ENCODE assay signal across 10 mouse cellular contexts in genomic region chr9:110329655-110330054, GRCm38 (mm10). TPM values are rescaled to one million over a fixed set of nuclear protein-coding genes. Genes with fewer than 3 reads are reported as not detected.
DNase-seq lines count a peak whose midpoint lies in the region; ATAC-seq lines count a peak whose summit lies in the region.
"Had no signal": no experiment of that assay in that cellular context is flagged by ENCODE, and none has a peak within 500 bp of the region (broad histone marks: within the 10 kb centered on the region; RNA-seq: fewer than 3 reads in every experiment).

No protein-coding gene starts in this region.

- peak; percentile 40; the same call in 1 of the 2 replicates for ATAC-seq in common myeloid progenitor, adult 5-6 weeks (replicated peaks; ENCODE audit: low read depth, poor library complexity, severe bottlenecking)
- no peak for ATAC-seq in inflammation-experienced regulatory T-cells, adult 6 months
- ATAC-seq: forebrain, embryonic 15.5 days had no signal

- peak; percentile 21 for DNase-seq in kidney, adult 18-20 months
- DNase-seq in kidney, postnatal 4 days = no peak
- DNase-seq in Muller cell, postnatal 12 days (ENCODE audit: inconsistent ontology term) = peak; percentile 18
- peak; percentile 33 to 34 for DNase-seq in thymus, adult 18-20 months
- no peak for DNase-seq in lung, postnatal 4 days
- no peak for DNase-seq in layer of hippocampus, postnatal 36 days
- DNase-seq: right cerebral cortex, adult 18-20 months had no signal

RNA-seq across cellular contexts. Expression of gene Scap, which starts 3.4 kb away (rescaled TPM):
- total RNA-seq in common myeloid progenitor, adult 5-6 weeks (2017) = 23.6 and 27.4 TPM in 2 replicates
- 10 to 100 TPM; 97.4 to 98.6 TPM for total RNA-seq in layer of hippocampus, postnatal 36 days (2021)
- polyA plus RNA-seq in inflammation-experienced regulatory T-cells, adult 6 months (2017; shearing (Covaris generic)) = 10 to 100 TPM; 10.8 to 15.9 (median 11.1) TPM

RNA-seq across cellular contexts. Expression of gene Elp6, which starts 24.7 kb away (rescaled TPM):
- 3.8 and 6.4 TPM in 2 replicates for total RNA-seq in common myeloid progenitor, adult 5-6 weeks (2017)
- 10 to 100 TPM in 1 of 2 experiments, 1 to 10 TPM in 1; 9.7 to 13.8 TPM for total RNA-seq in layer of hippocampus, postnatal 36 days (2021)
- 10 to 100 TPM; 17.7 to 19.1 (median 18.9) TPM for polyA plus RNA-seq in inflammation-experienced regulatory T-cells, adult 6 months (2017; shearing (Covaris generic))

Comparison
In these comparisons a context has a peak if more than half of its experiments do, and no peak if none do; other contexts are left out.
1. DNase-seq: peak in kidney, adult 18-20 months (single experiment), Muller cell, postnatal 12 days (single experiment) and thymus, adult 18-20 months (2 of 2); none in kidney, postnatal 4 days (0 of 2), lung, postnatal 4 days (0 of 2) and layer of hippocampus, postnatal 36 days (0 of 2).